Mouse (Mus musculus) heart, postnatal 0 days (tissue): ENCODE results near the gene Rrp36. TPM values are rescaled to one million over a fixed set of nuclear protein-coding genes. Genes with fewer than 3 reads are reported as not detected.

Experiments
- ATAC-seq: fragments of 200-750 bp; cut with Nextera tagmentation; 2 replicates; pipeline ENCODE4 v1.8.0; 2017; ENCODE audit warnings: low read depth, moderate number of reproducible peaks, moderate library complexity; ENCODE audit not compliant: insufficient read depth
- DNase-seq: peaks from one replicate; pipeline ENCODE4 v3.0.0-alpha.2; 2016; ENCODE audit warnings: low spot score
- H3K27ac ChIP-seq: fragments of 300-500 bp; sonication (generic); 2 replicates; pipeline ENCODE4 v1.5.1; 2014; ENCODE audit warnings: low read depth, mild to moderate bottlenecking
- H3K27me3 ChIP-seq: fragments of 300-500 bp; sonication (generic); 2 replicates; pipeline ENCODE4 v1.6.1; 2014; ENCODE audit warnings: low read length, mixed read lengths; ENCODE audit not compliant: control insufficient read depth, insufficient read depth
- H3K36me3 ChIP-seq: fragments of 300-500 bp; sonication (generic); replicated peaks from 2 replicates; pipeline ENCODE4 v1.6.1; 2014; ENCODE audit warnings: low read length, mixed read lengths; ENCODE audit not compliant: control insufficient read depth, insufficient read depth
- H3K4me1 ChIP-seq: fragments of 300-500 bp; sonication (generic); 2 replicates; pipeline ENCODE4 v1.6.1; 2014; ENCODE audit warnings: antibody characterized with exemption; ENCODE audit not compliant: control insufficient read depth, insufficient read depth
- H3K4me2 ChIP-seq: fragments of 300-500 bp; sonication (generic); 2 replicates; pipeline ENCODE4 v1.6.1; 2014; ENCODE audit warnings: low read depth, mild to moderate bottlenecking, low read length, moderate library complexity
- H3K4me3 ChIP-seq: fragments of 300-500 bp; sonication (generic); 2 replicates; pipeline ENCODE4 v1.5.1; 2014; ENCODE audit warnings: low read depth, low read length
- H3K9ac ChIP-seq: fragments of 300-500 bp; sonication (generic); replicated peaks from 2 replicates; pipeline ENCODE4 v1.6.1; 2014; ENCODE audit warnings: low read depth, low read length, mixed read lengths
- H3K9me3 ChIP-seq: fragments of 300-500 bp; sonication (generic); replicated peaks from 2 replicates; pipeline ENCODE4 v1.6.1; 2016; ENCODE audit warnings: low read length; ENCODE audit not compliant: control insufficient read depth
- CTCF ChIP-seq: IDR thresholded peaks from 2 replicates; pipeline ENCODE4 v1.5.1; 2016; ENCODE audit warnings: antibody characterized with exemption, control low read depth, low read depth
- EP300 ChIP-seq: IDR thresholded peaks from 2 replicates; pipeline ENCODE4 v1.6.1; 2016; ENCODE audit warnings: antibody characterized with exemption, low read depth
- WGBS: fragments of 180-500 bp; shearing (Covaris S2); extraction: QIAGEN DNeasy Blood & Tissue Kit; methylation state at CpG from one replicate; pipeline ENCODE4 v1.1.7; 2014; 5-methylcytosine and 5-hydroxymethylcytosine counted together
- polyA plus RNA-seq: library from polyadenylated mRNA; unstranded; fragments of >200 nt; fragmentation: Nextera tagmentation; extraction: Ambion mirVana; gene quantifications from 2 replicates; pipeline ENCODE4 v1.2.1, GENCODE M21; 2015
- total RNA-seq: library from RNA; depleted of rRNA; stranded (reverse); fragments of >200 nt; gene quantifications from 2 replicates; pipeline ENCODE4 v1.2.3, GENCODE M21; 2014; ENCODE audit warnings: low replicate concordance

Gene Rrp36
- total and polyA plus RNA-seq, 2 experiments from 2014 or later: 18.8 to 29.7 TPM

GRCm38 (mm10) chr17:46678416-46678815 is 4.3 kb upstream of the Rrp36 start, which contains the start of gene Mea1:
Gene Mea1 (plus strand): TSS chr17:46678793.
- DNase-seq: no peak

GRCm38 (mm10) chr17:46674530-46675283 is 555 bp upstream of the Rrp36 start:
- DNase-seq: no peak
- Histone ChIP-seq H3K4me3 (peak overlapping the region; percentile 79), H3K36me3 (peaks cover 46% of the 10 kb centered on the region), H3K4me2 (peak overlapping the region; percentile 84), H3K27me3 (no peaks in the 10 kb centered on the region), H3K9ac (peak overlapping the region; percentile 69), H3K9me3 (no peaks in the 10 kb centered on the region), H3K27ac (peak overlapping the region; percentile 69), H3K4me1 (peaks cover 26% of the 10 kb centered on the region)
- TF ChIP-seq CTCF: no peak
- no peak for TF ChIP-seq EP300
- ATAC-seq: 0 out of 2 replicates have a peak, but pooled peaks have one; percentile 1
- 23% methylated on average over 15 of the region's 15 CpGs for WGBS

More at GRCm38 (mm10) chr17:46678416-46678815, 4.3 kb upstream of the Rrp36 start, which contains the start of gene Mea1:
- peak within 1 kb of the TSS; percentile 87 for H3K27ac ChIP-seq
- TF ChIP-seq CTCF (no peak), EP300 (no peak)
- peaks cover 35% of the 10 kb centered on the region for H3K36me3 ChIP-seq
- no peaks in the 10 kb centered on the region for H3K27me3 ChIP-seq
- H3K4me3 ChIP-seq: peak within 1 kb of the TSS; percentile 92
- H3K9me3 ChIP-seq: no peaks in the 10 kb centered on the region
- H3K4me2 ChIP-seq: peak within 1 kb of the TSS; percentile 95
- peak within 1 kb of the TSS; percentile 69 for H3K9ac ChIP-seq
- ATAC-seq: no peak
- H3K4me1 ChIP-seq: peaks cover 20% of the 10 kb centered on the region
- WGBS: 67% methylated on average over 8 of the region's 9 CpGs

- Histone ChIP-seq H3K27ac (no peak overlapping the region), H3K4me2 (no peak overlapping the region), H3K4me3 (no peak overlapping the region), H3K9me3 (no peaks in the 10 kb centered on the region), H3K27me3 (no peaks in the 10 kb centered on the region), H3K4me1 (peaks cover 12% of the 10 kb centered on the region), H3K36me3 (peaks cover 52% of the 10 kb centered on the region), H3K9ac (no peak overlapping the region)
- ATAC-seq (no peak), DNase-seq (no peak)
- TF ChIP-seq CTCF (no peak), EP300 (no peak)
- WGBS: 97% methylated on average over 10 of the region's 10 CpGs
These were observed 4.2 kb downstream of the Rrp36 start for GRCm38 (mm10) chr17:46669911-46670310.

DNA sequence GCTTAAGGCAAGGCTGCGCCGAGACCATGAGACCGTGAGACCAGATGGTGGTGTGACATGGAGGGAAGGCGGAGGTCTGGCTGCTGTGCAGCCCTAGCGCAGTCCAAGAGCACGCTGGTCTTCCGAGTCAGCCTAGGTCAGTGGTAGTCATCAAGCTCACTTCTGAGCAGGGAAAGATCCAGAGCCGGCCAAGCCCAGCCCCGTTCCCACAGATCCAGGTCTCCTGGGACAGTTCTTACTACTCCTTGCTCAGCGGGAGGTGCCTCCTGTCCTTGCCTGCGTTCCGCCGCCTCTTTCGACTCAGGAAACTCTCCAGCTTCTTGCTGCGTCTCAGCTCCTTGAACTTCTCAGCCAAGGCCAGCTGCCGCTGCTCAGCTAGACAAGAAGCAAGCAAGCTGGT is 6.4 kb downstream of the Rrp36 start:
- WGBS: 81% methylated on average over 16 of the region's 16 CpGs
- H3K9me3 ChIP-seq: no peaks in the 10 kb centered on the region
- H3K27me3 ChIP-seq: no peaks in the 10 kb centered on the region
- H3K4me3 ChIP-seq: no peak overlapping the region
- ATAC-seq: 0 out of 2 replicates have a peak, but pooled peaks have one; percentile 34
- peaks cover 74% of the 10 kb centered on the region for H3K36me3 ChIP-seq
- no peak for DNase-seq
- H3K4me1 ChIP-seq: no peaks in the 10 kb centered on the region
- no peak for TF ChIP-seq CTCF
- no peak for TF ChIP-seq EP300
- no peak overlapping the region for H3K27ac ChIP-seq
- H3K9ac ChIP-seq: no peak overlapping the region
- no peak overlapping the region for H3K4me2 ChIP-seq

GRCm38 (mm10) chr17:46662730-46663129 is 11.4 kb downstream of the Rrp36 start:
- Histone ChIP-seq H3K4me3 (no peak overlapping the region), H3K4me1 (no peaks in the 10 kb centered on the region), H3K27ac (0 out of 2 replicates have a peak overlapping the region, but pooled peaks have one; percentile 11), H3K27me3 (no peaks in the 10 kb centered on the region), H3K36me3 (peaks cover 89% of the 10 kb centered on the region), H3K9ac (no peak overlapping the region), H3K9me3 (no peaks in the 10 kb centered on the region), H3K4me2 (no peak overlapping the region)
- TF ChIP-seq EP300: no peak
- TF ChIP-seq CTCF: no peak
- no peak for DNase-seq
- WGBS: 76% methylated on average over 5 of the region's 5 CpGs
- ATAC-seq: peak; percentile 29; the same call in 1 of the 2 replicates

DNA sequence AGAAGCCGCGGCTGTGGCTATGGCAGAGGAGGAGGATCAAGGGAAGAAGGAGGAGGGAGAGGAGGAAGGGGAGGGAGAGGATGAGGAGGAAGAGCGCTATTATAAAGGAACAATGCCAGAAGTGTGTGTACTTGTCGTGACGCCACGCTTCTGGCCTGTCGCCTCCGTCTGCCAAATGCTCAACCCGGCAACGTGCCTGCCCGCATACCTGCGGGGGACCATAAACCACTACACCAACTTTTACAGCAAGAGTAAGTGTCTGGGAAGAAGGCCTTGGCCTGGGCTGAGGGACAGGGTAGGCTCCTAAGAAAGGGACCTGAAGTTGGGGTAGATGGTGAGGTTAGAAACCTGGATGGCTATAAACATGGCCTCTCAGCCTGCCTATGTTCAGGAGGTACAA is 12.2 kb downstream of the Rrp36 start:
- WGBS: 89% methylated on average over 12 of the region's 12 CpGs
- H3K4me2 ChIP-seq: no peak overlapping the region
- ATAC-seq (no peak), DNase-seq (no peak)
- H3K36me3 ChIP-seq: peaks cover 92% of the 10 kb centered on the region
- no peaks in the 10 kb centered on the region for H3K27me3 ChIP-seq
- H3K9ac ChIP-seq: no peak overlapping the region
- no peaks in the 10 kb centered on the region for H3K4me1 ChIP-seq
- H3K27ac ChIP-seq: no peak overlapping the region
- no peaks in the 10 kb centered on the region for H3K9me3 ChIP-seq
- TF ChIP-seq EP300: no peak
- H3K4me3 ChIP-seq: no peak overlapping the region
